Mouse (Mus musculus) left cerebral cortex, postnatal 10 days (tissue): ENCODE measurements around the gene Myh2. TPM values are rescaled to one million over a fixed set of nuclear protein-coding genes. Genes with fewer than 3 reads are reported as not detected.

Source experiments
- DNase-seq, 2 experiments: peaks; one replicate each; pipeline ENCODE4 v3.0.0; 2021 to 2022; ENCODE audit warnings: low spot score in 2 of 2, mixed read lengths in 1 of 2; ENCODE audit errors: extremely low spot score in 1 of 2
- intact Hi-C: fragments of 180-260 bp; cut with DNase I; formaldehyde crosslinking; loops from one replicate; pipeline ENCODE4 v1.15.1; 2025
- total RNA-seq, 2 experiments: library from RNA; stranded (reverse); gene quantifications; 2 replicates each; pipeline ENCODE4 v1.2.3; 2021

The Myh2 gene
- total RNA-seq, result under 1 TPM; 0.58 to 0.59 TPM

- no peak for DNase-seq
- intact Hi-C loops, result no loop called here
Observed at GRCm38 (mm10) chr11:67170727-67171126, at the start of gene Myh2. TSS of gene Myh2 (plus strand) at chr11:67171027.

- no peak for DNase-seq
- intact Hi-C loops, result no loop called here
Observed at GRCm38 (mm10) chr11:67124943-67125342, 45.9 kb upstream of the Myh2 start.

DNA sequence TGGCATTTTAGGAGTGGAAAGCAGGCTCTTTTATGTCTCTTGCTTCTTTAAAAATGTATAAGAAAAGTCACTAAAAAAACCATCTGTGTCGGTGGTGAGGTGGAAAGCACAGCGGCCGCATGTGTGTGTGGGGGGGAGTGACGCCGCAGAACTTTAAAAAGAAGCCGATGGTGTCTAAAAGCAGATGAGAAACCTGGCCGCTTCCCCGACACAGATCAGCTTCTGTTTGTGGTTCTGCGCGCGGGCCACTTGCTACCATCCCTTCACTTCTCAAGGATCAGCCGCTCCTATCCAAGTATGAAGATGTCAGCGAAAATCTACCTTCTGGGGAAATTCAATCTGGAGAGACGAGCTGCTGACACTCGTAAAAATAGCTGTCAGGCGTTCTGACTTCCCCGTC, 45.5 kb upstream of the Myh2 start:
- DNase-seq, result peak; percentile 46 to 47
- intact Hi-C loops, result no loop called here

DNA sequence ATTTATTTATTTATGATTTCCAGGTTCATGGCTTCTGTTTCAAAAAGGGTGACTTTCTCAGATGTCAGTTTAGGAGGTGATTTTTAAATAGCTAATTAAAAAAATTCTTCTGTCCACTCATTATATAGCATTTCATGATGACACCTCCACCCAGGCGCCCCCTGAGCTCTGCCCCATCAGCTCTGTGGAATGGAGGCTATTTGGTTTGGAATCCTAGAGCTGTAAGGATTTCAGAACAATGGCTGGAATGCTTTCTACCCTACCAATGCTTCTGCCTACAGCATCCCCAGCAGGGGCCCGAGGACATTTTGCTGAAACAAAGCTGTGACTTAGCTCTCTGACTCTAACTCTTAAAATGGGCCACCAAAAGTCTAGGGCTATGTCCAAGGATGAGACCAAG, 37.3 kb upstream of the Myh2 start:
- intact Hi-C loops, result no loop called here
- DNase-seq, result no peak

DNA sequence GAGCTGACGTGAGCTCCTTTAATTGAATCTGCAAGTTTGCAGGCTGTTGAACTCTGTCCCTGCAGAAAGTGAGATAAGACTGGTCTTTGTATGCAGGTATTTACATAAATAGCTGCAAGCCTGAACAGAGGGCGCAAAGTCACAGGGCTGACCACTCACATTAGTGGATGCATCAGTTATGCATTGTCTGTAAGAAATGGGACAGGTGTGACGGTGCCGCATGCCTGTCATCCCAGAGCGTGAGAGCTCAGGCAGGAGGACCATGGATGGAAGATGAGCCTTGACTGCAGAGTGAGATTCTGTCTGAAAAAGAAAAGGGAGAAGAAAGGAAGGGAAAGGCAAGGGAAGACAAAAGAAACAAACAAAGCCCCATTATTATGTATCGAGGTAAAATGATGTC, 36.2 kb upstream of the Myh2 start:
- no peak for DNase-seq
- intact Hi-C loops, result no loop called here

DNA sequence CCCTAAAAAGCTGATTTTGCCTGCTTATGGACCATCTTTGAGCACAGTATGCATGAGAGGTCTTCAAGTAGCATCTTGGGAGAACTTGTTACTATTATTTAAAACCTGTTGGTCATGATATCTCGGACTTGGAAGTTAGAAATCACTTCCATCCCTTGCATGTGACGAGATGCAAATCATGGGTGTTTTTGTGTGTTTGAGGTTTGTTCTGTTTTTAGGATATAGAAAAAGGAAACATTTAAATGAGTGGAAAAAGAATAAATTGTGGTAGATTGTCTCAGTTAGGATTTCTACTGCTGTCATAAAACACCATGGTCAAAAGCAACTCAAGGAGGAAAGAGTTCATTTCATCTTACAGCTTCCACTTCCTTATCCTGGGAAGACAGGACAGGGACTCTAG, 35.3 kb upstream of the Myh2 start:
- no peak for DNase-seq
- intact Hi-C loops, result no loop called here

- no peak for DNase-seq
- intact Hi-C loops, result no loop called here
Observed at GRCm38 (mm10) chr11:67139556-67139955, 31.3 kb upstream of the Myh2 start.

- no peak for DNase-seq
- intact Hi-C loops, result no loop called here
Observed at GRCm38 (mm10) chr11:67140175-67140574, 30.7 kb upstream of the Myh2 start.

DNA sequence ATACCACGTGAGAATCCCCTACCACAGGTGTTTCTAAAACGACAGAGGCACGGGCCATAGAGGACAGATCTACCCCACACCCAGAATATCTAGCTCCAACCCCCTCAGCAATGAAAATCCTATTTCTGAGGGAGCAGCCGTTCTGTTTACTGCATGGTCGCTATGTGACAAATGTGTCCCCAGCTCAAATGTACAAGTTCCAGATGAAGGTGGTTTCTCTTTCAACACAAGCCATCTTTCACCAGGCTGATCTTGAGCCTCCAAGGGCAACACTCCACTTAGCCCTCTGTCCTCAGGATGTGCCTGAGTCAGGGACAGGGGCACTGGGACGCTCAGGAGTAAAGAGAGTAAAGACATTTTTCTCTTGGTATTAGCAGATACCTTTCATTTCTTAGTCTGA, 29.8 kb upstream of the Myh2 start:
- no peak for DNase-seq
- intact Hi-C loops, result no loop called here

- DNase-seq, result no peak
- intact Hi-C loops, result no loop called here
Observed at GRCm38 (mm10) chr11:67142047-67142446, 28.8 kb upstream of the Myh2 start.

DNA sequence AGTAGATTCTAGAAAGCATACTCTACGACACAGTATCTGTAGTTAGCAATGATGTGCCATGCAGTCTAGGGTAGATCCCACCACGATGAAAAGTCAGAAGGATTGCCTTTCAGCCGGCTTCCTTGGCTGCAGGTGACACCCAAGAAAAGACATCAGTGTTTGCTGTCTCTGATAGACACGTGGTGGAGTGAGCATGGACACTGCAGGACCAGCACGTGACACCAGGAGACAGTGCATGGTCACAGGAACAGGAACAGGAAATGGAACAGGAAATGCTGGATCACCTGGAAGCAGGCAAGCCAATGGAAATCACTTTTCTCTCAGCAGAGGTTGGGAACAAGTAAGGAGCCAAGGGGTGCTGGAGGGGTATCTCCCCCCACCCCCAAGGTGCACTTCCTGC, 27.8 kb upstream of the Myh2 start:
- intact Hi-C loops, result no loop called here

DNA sequence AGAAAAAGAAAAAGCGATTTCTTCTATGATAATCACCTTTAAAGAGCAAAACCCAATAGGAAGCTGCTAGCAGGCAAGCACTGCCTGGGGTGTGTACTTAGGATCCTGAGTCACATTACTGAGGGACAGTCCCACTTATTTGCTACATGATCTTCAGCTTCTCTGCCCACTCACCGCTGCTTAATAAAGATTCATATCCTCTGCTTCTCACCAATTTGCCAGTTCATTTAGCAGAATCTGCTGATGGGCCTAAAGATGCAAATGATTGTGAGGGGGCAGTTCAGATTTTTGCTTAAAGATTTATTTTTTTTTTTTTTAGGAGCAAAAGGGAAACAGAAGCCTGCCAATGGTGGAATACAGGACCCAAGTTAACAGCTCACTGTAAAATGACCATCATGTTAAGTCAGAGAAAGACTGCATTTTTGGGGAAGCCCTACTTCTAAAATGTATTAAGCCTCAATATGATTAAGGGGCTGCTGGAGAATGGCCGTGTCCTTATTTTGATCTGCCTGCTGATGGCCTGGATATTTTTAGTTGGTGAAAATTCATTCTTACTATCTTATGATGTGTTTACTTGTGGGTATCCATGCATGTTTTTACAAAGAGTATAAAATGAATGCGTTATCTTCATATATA, 26.8 kb upstream of the Myh2 start:
- DNase-seq, result no peak
- intact Hi-C loops, result no loop called here

More for the DNA sequence above, 27.8 kb upstream of the Myh2 start:
- no peak for DNase-seq

GRCm38 (mm10) chr11:67144559-67145265, 26.1 kb upstream of the Myh2 start:
- no peak for DNase-seq
- intact Hi-C loops, result no loop called here

DNA sequence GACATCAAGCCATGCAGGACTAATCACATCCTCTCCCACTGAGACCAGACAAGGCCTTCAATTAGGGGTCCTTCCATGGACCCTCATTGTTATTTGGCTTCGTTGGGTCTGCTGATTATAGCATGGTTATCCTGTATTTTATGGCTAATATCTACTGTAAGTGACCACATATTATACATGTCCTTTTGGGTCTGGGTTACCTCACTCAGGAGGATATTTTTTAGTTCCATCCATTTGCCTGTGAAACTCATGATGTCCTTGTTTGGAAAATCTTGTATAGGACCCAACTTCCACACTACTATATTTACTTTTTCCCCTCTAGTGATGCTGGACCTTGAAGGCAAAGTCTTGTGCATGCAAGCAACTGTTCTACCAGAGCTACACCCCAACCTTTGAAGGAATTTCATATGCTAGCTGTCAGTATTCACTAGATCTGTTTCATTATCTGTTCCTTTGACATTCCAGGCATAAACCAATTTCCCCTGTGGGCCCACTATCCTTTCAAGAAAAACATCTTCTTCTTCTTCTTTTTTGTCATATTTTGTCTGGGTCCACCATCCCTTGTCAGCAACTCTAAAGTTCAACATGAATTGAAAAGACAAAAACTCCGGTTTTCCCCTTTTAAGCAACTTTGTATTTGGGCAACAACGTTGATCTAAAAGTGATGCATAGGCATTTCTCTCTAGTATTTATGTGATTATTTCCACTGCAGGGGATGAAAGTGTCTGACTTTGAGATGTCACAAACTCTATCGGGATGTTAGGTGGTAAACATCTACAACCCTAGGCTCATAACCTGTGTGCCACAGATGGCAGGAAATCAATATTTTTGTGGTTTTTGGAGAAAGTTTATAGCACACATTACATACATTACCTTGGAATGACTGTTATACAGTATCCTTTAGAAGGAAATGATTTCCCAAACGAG, 25.1 kb upstream of the Myh2 start:
- DNase-seq, result no peak
- intact Hi-C loops, result no loop called here

GRCm38 (mm10) chr11:67146409-67147282, 24.2 kb upstream of the Myh2 start:
- DNase-seq, result no peak
- intact Hi-C loops, result no loop called here

- intact Hi-C loops, result no loop called here
- DNase-seq, result no peak
Observed at GRCm38 (mm10) chr11:67147283-67147921, 23.4 kb upstream of the Myh2 start.

GRCm38 (mm10) chr11:67148286-67149012, 22.4 kb upstream of the Myh2 start:
- DNase-seq, result no peak
- intact Hi-C loops, result no loop called here

- no peak for DNase-seq
- intact Hi-C loops, result no loop called here
Observed at GRCm38 (mm10) chr11:67150237-67150636, 20.6 kb upstream of the Myh2 start.
